Mouse (Mus musculus): ENCODE results near the gene Tpte. TPM values are rescaled to one million over a fixed set of nuclear protein-coding genes. Genes with fewer than 3 reads are reported as not detected.
"Not testable (repeated sequence)": the region's sequence is repeated elsewhere in the genome, so short reads cannot be mapped to it uniquely, and the experiment has no call there.

Gene Tpte
- polyA plus RNA-seq, 1 experiment from 2014 or later, result 0.06 TPM

GRCm38 (mm10) chr8:22264787-22265186 is 18.5 kb upstream of the Tpte start:
- ATAC-seq (ENCODE audit: low FRiP score, low TSS enrichment), result no peak
- no peak overlapping the region for H3K27ac ChIP-seq (ENCODE audit: low read length)
- H3K4me1 ChIP-seq (ENCODE audit: insufficient read depth, low read length), result no peaks in the 10 kb centered on the region; the same call in 1 of the 2 replicates
- H3K27me3 ChIP-seq (ENCODE audit: insufficient read depth, low read length), result no peaks in the 10 kb centered on the region
- no peaks in the 10 kb centered on the region for H3K36me3 ChIP-seq (ENCODE audit: insufficient read depth, low read length)
- H3K4me2 ChIP-seq (replicated peaks; ENCODE audit: low read depth, low read length), result no peak overlapping the region
- no peaks in the 10 kb centered on the region for H3K9me3 ChIP-seq (ENCODE audit: low read length)
- no peak overlapping the region for H3K4me3 ChIP-seq (ENCODE audit: low read length)
- H3K9ac ChIP-seq (replicated peaks; ENCODE audit: low read length), result no peak overlapping the region
- 86% methylated on average over 6 of the region's 6 CpGs for WGBS

- Histone ChIP-seq H3K4me1 (ENCODE audit: insufficient read depth, low read length) (no peaks in the 10 kb centered on the region; the same call in 1 of the 2 replicates), H3K9me3 (ENCODE audit: low read length) (no peaks in the 10 kb centered on the region), H3K4me3 (ENCODE audit: low read length) (no peak overlapping the region), H3K27ac (ENCODE audit: low read length) (no peak overlapping the region), H3K9ac (replicated peaks; ENCODE audit: low read length) (no peak overlapping the region), H3K27me3 (ENCODE audit: insufficient read depth, low read length) (no peaks in the 10 kb centered on the region), H3K4me2 (replicated peaks; ENCODE audit: low read depth, low read length) (no peak overlapping the region), H3K36me3 (ENCODE audit: insufficient read depth, low read length) (no peaks in the 10 kb centered on the region)
- no peak for ATAC-seq (ENCODE audit: low FRiP score, low TSS enrichment)
- 88% methylated on average over 1 of the region's 1 CpGs for WGBS
These were observed 18.0 kb upstream of the Tpte start for GRCm38 (mm10) chr8:22265194-22265593.

GRCm38 (mm10) chr8:22266809-22267208 is 16.4 kb upstream of the Tpte start:
- Histone ChIP-seq H3K9ac (replicated peaks; ENCODE audit: low read length) (no peak overlapping the region), H3K27ac (ENCODE audit: low read length) (no peak overlapping the region), H3K9me3 (ENCODE audit: low read length) (no peaks in the 10 kb centered on the region), H3K36me3 (ENCODE audit: insufficient read depth, low read length) (no peaks in the 10 kb centered on the region), H3K27me3 (ENCODE audit: insufficient read depth, low read length) (no peaks in the 10 kb centered on the region), H3K4me1 (ENCODE audit: insufficient read depth, low read length) (no peaks in the 10 kb centered on the region), H3K4me3 (ENCODE audit: low read length) (no peak overlapping the region), H3K4me2 (replicated peaks; ENCODE audit: low read depth, low read length) (no peak overlapping the region)
- 94% methylated on average over 3 of the region's 3 CpGs for WGBS
- no peak for ATAC-seq (ENCODE audit: low FRiP score, low TSS enrichment)

- H3K27ac ChIP-seq (ENCODE audit: low read length), result no peak overlapping the region
- no peak overlapping the region for H3K9ac ChIP-seq (replicated peaks; ENCODE audit: low read length)
- no peak for ATAC-seq (ENCODE audit: low FRiP score, low TSS enrichment)
- no peak overlapping the region for H3K4me2 ChIP-seq (replicated peaks; ENCODE audit: low read depth, low read length)
- no peaks in the 10 kb centered on the region for H3K9me3 ChIP-seq (ENCODE audit: low read length)
- no peaks in the 10 kb centered on the region for H3K4me1 ChIP-seq (ENCODE audit: insufficient read depth, low read length)
- H3K4me3 ChIP-seq (ENCODE audit: low read length), result no peak overlapping the region
- 85% methylated on average over 3 of the region's 3 CpGs for WGBS
- H3K27me3 ChIP-seq (ENCODE audit: insufficient read depth, low read length), result no peaks in the 10 kb centered on the region
- H3K36me3 ChIP-seq (ENCODE audit: insufficient read depth, low read length), result no peaks in the 10 kb centered on the region
These were observed 10.1 kb upstream of the Tpte start for GRCm38 (mm10) chr8:22273142-22273541.

- Histone ChIP-seq H3K9ac (replicated peaks; ENCODE audit: low read length) (no peak overlapping the region), H3K36me3 (ENCODE audit: insufficient read depth, low read length) (no peaks in the 10 kb centered on the region), H3K27me3 (ENCODE audit: insufficient read depth, low read length) (no peaks in the 10 kb centered on the region), H3K4me3 (ENCODE audit: low read length) (no peak overlapping the region), H3K27ac (ENCODE audit: low read length) (no peak overlapping the region), H3K4me1 (ENCODE audit: insufficient read depth, low read length) (no peaks in the 10 kb centered on the region), H3K9me3 (ENCODE audit: low read length) (no peaks in the 10 kb centered on the region), H3K4me2 (replicated peaks; ENCODE audit: low read depth, low read length) (no peak overlapping the region)
- ATAC-seq (ENCODE audit: low FRiP score, low TSS enrichment), result no peak
- 72% methylated on average over 10 of the region's 10 CpGs for WGBS
These were observed 8.6 kb upstream of the Tpte start for GRCm38 (mm10) chr8:22274641-22275040.

GRCm38 (mm10) chr8:22302326-22302725 is 19.1 kb downstream of the Tpte start:
- H3K4me1 ChIP-seq (ENCODE audit: insufficient read depth, low read length), result 0 out of 2 replicates have a peak, but pooled peaks cover 4% of the 10 kb centered on the region
- H3K27ac ChIP-seq (ENCODE audit: low read length), result no peak overlapping the region
- no peak overlapping the region for H3K4me3 ChIP-seq (ENCODE audit: low read length)
- no peaks in the 10 kb centered on the region for H3K27me3 ChIP-seq (ENCODE audit: insufficient read depth, low read length)
- no peaks in the 10 kb centered on the region for H3K36me3 ChIP-seq (ENCODE audit: insufficient read depth, low read length)
- WGBS, result 39% methylated on average over 2 of the region's 2 CpGs
- ATAC-seq (ENCODE audit: low FRiP score, low TSS enrichment), result no peak
- H3K4me2 ChIP-seq (replicated peaks; ENCODE audit: low read depth, low read length), result no peak overlapping the region
- H3K9me3 ChIP-seq (ENCODE audit: low read length), result no peaks in the 10 kb centered on the region
- no peak overlapping the region for H3K9ac ChIP-seq (replicated peaks; ENCODE audit: low read length)

GRCm38 (mm10) chr8:22302896-22303306 is 19.7 kb downstream of the Tpte start:
- Histone ChIP-seq H3K9me3 (ENCODE audit: low read length) (no peaks in the 10 kb centered on the region), H3K4me1 (ENCODE audit: insufficient read depth, low read length) (0 out of 2 replicates have a peak, but pooled peaks cover 4% of the 10 kb centered on the region), H3K9ac (replicated peaks; ENCODE audit: low read length) (no peak overlapping the region), H3K27ac (ENCODE audit: low read length) (no peak overlapping the region), H3K4me3 (ENCODE audit: low read length) (peak overlapping the region; percentile 29; the same call in 1 of the 2 replicates), H3K4me2 (replicated peaks; ENCODE audit: low read depth, low read length) (peak overlapping the region; percentile 50), H3K36me3 (ENCODE audit: insufficient read depth, low read length) (no peaks in the 10 kb centered on the region), H3K27me3 (ENCODE audit: insufficient read depth, low read length) (no peaks in the 10 kb centered on the region)
- WGBS, result 23% methylated on average over 7 of the region's 7 CpGs
- ATAC-seq (ENCODE audit: low FRiP score, low TSS enrichment), result peak; percentile 70

- not testable (repeated sequence) for H3K4me1 ChIP-seq (ENCODE audit: insufficient read depth, low read length); H3K9ac ChIP-seq (replicated peaks; ENCODE audit: low read length); H3K9me3 ChIP-seq (ENCODE audit: low read length); H3K4me3 ChIP-seq (ENCODE audit: low read length); H3K4me2 ChIP-seq (replicated peaks; ENCODE audit: low read depth, low read length); H3K36me3 ChIP-seq (ENCODE audit: insufficient read depth, low read length); H3K27me3 ChIP-seq (ENCODE audit: insufficient read depth, low read length); H3K27ac ChIP-seq (ENCODE audit: low read length); ATAC-seq (ENCODE audit: low FRiP score, low TSS enrichment)
- 89% methylated on average over 8 of the region's 9 CpGs for WGBS
These were observed 20.8 kb downstream of the Tpte start for GRCm38 (mm10) chr8:22304045-22304444.

- ATAC-seq (ENCODE audit: low FRiP score, low TSS enrichment), result no peak
- Histone ChIP-seq H3K36me3 (ENCODE audit: insufficient read depth, low read length) (no peaks in the 10 kb centered on the region), H3K9me3 (ENCODE audit: low read length) (no peaks in the 10 kb centered on the region), H3K9ac (replicated peaks; ENCODE audit: low read length) (no peak overlapping the region), H3K27me3 (ENCODE audit: insufficient read depth, low read length) (no peaks in the 10 kb centered on the region), H3K4me3 (ENCODE audit: low read length) (no peak overlapping the region), H3K4me2 (replicated peaks; ENCODE audit: low read depth, low read length) (no peak overlapping the region), H3K27ac (ENCODE audit: low read length) (no peak overlapping the region), H3K4me1 (ENCODE audit: insufficient read depth, low read length) (0 out of 2 replicates have a peak, but pooled peaks cover 4% of the 10 kb centered on the region)
- 53% methylated on average over 10 of the region's 10 CpGs for WGBS
These were observed 23.8 kb downstream of the Tpte start for GRCm38 (mm10) chr8:22306999-22307398.

GRCm38 (mm10) chr8:22311446-22311845 is 28.2 kb downstream of the Tpte start:
- no peaks in the 10 kb centered on the region for H3K4me1 ChIP-seq (ENCODE audit: insufficient read depth, low read length)
- H3K9ac ChIP-seq (replicated peaks; ENCODE audit: low read length), result no peak overlapping the region
- no peaks in the 10 kb centered on the region for H3K27me3 ChIP-seq (ENCODE audit: insufficient read depth, low read length)
- ATAC-seq (ENCODE audit: low FRiP score, low TSS enrichment), result no peak
- 73% methylated on average over 9 of the region's 9 CpGs for WGBS
- H3K9me3 ChIP-seq (ENCODE audit: low read length), result no peaks in the 10 kb centered on the region
- H3K27ac ChIP-seq (ENCODE audit: low read length), result no peak overlapping the region
- H3K4me2 ChIP-seq (replicated peaks; ENCODE audit: low read depth, low read length), result no peak overlapping the region
- no peaks in the 10 kb centered on the region for H3K36me3 ChIP-seq (ENCODE audit: insufficient read depth, low read length)
- H3K4me3 ChIP-seq (ENCODE audit: low read length), result no peak overlapping the region
